Mouse (Mus musculus): Measurements from ENCODE around the gene Xndc1. TPM values are rescaled to one million over a fixed set of nuclear protein-coding genes. Genes with fewer than 3 reads are reported as not detected.

The Xndc1 gene
- polyA plus RNA-seq, 1 experiment from 2014 or later, result 34.4 TPM

DNA sequence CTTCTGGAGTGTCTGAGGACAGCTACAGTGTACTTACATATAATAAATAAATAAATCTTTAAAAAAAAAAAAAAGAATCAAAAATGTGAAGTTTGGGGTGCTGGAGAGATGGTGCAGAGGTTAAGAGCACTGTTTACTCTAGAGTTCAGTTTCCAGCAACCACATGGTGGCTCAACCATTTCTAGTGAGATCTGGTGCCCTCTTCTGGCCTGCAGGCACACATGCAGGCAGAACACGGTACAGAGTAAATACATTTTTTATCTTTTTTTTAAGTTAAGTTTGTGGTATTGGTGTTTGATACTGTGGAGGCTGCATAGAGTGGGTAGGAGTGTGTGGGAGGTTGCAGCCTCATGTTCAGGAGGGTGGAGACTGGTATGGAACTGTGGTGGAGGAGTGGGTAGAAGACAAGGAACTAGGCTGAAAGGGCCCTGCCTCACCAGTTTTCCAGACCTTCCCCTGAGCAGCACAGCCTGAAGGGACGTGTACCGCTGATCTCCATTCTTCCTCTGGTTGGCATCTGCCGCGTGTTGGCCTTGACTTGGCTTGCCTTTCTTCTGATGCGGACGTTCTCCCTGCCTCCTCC, 11.5 kb downstream of the Xndc1 start:
- Histone ChIP-seq H3K4me3 (ENCODE audit: low read length) (no peak overlapping the region), H3K27me3 (ENCODE audit: insufficient read depth, low read length) (no peaks in the 10 kb centered on the region), H3K9ac (replicated peaks; ENCODE audit: low read length) (no peak overlapping the region), H3K27ac (ENCODE audit: low read length) (no peak overlapping the region), H3K36me3 (ENCODE audit: insufficient read depth, low read length) (peaks cover 68% of the 10 kb centered on the region), H3K4me1 (ENCODE audit: insufficient read depth, low read length) (no peaks in the 10 kb centered on the region), H3K4me2 (replicated peaks; ENCODE audit: low read depth, low read length) (no peak overlapping the region), H3K9me3 (ENCODE audit: low read length) (no peaks in the 10 kb centered on the region)
- WGBS, result 84% methylated on average over 7 of the region's 7 CpGs
- 0 out of 2 replicates have a peak, but pooled peaks have one; percentile 35 for ATAC-seq (ENCODE audit: low FRiP score, low TSS enrichment)

GRCm38 (mm10) chr7:102078517-102078916, 13.2 kb downstream of the Xndc1 start:
- Histone ChIP-seq H3K36me3 (ENCODE audit: insufficient read depth, low read length) (peaks cover 75% of the 10 kb centered on the region), H3K4me2 (replicated peaks; ENCODE audit: low read depth, low read length) (no peak overlapping the region), H3K9ac (replicated peaks; ENCODE audit: low read length) (no peak overlapping the region), H3K4me3 (ENCODE audit: low read length) (no peak overlapping the region), H3K27me3 (ENCODE audit: insufficient read depth, low read length) (no peaks in the 10 kb centered on the region), H3K9me3 (ENCODE audit: low read length) (no peaks in the 10 kb centered on the region), H3K27ac (ENCODE audit: low read length) (no peak overlapping the region), H3K4me1 (ENCODE audit: insufficient read depth, low read length) (no peaks in the 10 kb centered on the region)
- ATAC-seq (ENCODE audit: low FRiP score, low TSS enrichment), result no peak
- WGBS, result 76% methylated on average over 7 of the region's 7 CpGs

- no peaks in the 10 kb centered on the region for H3K27me3 ChIP-seq (ENCODE audit: insufficient read depth, low read length)
- WGBS, result 85% methylated on average over 8 of the region's 8 CpGs
- H3K4me1 ChIP-seq (ENCODE audit: insufficient read depth, low read length), result no peaks in the 10 kb centered on the region
- H3K36me3 ChIP-seq (ENCODE audit: insufficient read depth, low read length), result peaks cover 72% of the 10 kb centered on the region
- no peak overlapping the region for H3K27ac ChIP-seq (ENCODE audit: low read length)
- no peak overlapping the region for H3K4me3 ChIP-seq (ENCODE audit: low read length)
- no peak overlapping the region for H3K4me2 ChIP-seq (replicated peaks; ENCODE audit: low read depth, low read length)
- H3K9ac ChIP-seq (replicated peaks; ENCODE audit: low read length), result no peak overlapping the region
- H3K9me3 ChIP-seq (ENCODE audit: low read length), result no peaks in the 10 kb centered on the region
- no peak for ATAC-seq (ENCODE audit: low FRiP score, low TSS enrichment)
Measured at GRCm38 (mm10) chr7:102080311-102080710, 15.0 kb downstream of the Xndc1 start.

DNA sequence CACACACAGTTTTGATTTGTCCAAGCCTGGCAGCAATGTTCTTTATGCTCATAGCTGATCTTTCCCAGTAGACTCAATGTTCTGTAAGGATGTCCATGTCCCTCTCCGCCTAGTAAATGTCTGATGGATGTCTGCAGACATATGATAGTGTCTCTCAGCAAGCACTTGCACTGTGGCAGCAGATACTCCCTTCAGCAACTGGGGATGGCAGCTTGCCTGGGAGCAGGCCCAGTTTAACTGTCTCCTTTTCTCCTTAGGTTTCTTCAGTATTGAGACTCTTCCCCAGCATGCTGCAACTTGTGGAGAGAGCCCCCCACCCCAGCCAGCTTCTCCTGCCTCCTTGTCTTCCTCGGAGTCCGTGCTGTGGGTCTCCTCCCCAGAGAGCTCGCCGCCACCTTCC, 16.5 kb downstream of the Xndc1 start:
- 95% methylated on average over 5 of the region's 5 CpGs for WGBS
- no peak overlapping the region for H3K4me2 ChIP-seq (replicated peaks; ENCODE audit: low read depth, low read length)
- no peak overlapping the region for H3K4me3 ChIP-seq (ENCODE audit: low read length)
- no peaks in the 10 kb centered on the region for H3K9me3 ChIP-seq (ENCODE audit: low read length)
- H3K4me1 ChIP-seq (ENCODE audit: insufficient read depth, low read length), result no peaks in the 10 kb centered on the region
- no peak overlapping the region for H3K27ac ChIP-seq (ENCODE audit: low read length)
- H3K27me3 ChIP-seq (ENCODE audit: insufficient read depth, low read length), result no peaks in the 10 kb centered on the region
- ATAC-seq (ENCODE audit: low FRiP score, low TSS enrichment), result no peak
- H3K9ac ChIP-seq (replicated peaks; ENCODE audit: low read length), result no peak overlapping the region
- H3K36me3 ChIP-seq (ENCODE audit: insufficient read depth, low read length), result peaks cover 63% of the 10 kb centered on the region

GRCm38 (mm10) chr7:102082816-102083215, 17.5 kb downstream of the Xndc1 start, which contains the start of gene Trpc2:
Trpc2 (plus strand) TSS chr7:102083116.
- no peaks in the 10 kb centered on the region for H3K27me3 ChIP-seq (ENCODE audit: insufficient read depth, low read length)
- no peaks in the 10 kb centered on the region for H3K9me3 ChIP-seq (ENCODE audit: low read length)
- peaks cover 53% of the 10 kb centered on the region for H3K36me3 ChIP-seq (ENCODE audit: insufficient read depth, low read length)
- no peak within 1 kb of the TSS for H3K27ac ChIP-seq (ENCODE audit: low read length)
- WGBS, result 90% methylated on average over 5 of the region's 5 CpGs
- no peaks in the 10 kb centered on the region for H3K4me1 ChIP-seq (ENCODE audit: insufficient read depth, low read length)
- ATAC-seq (ENCODE audit: low FRiP score, low TSS enrichment), result no peak
- H3K4me2 ChIP-seq (replicated peaks; ENCODE audit: low read depth, low read length), result no peak within 1 kb of the TSS
- H3K9ac ChIP-seq (replicated peaks; ENCODE audit: low read length), result no peak within 1 kb of the TSS
- no peak within 1 kb of the TSS for H3K4me3 ChIP-seq (ENCODE audit: low read length)

DNA sequence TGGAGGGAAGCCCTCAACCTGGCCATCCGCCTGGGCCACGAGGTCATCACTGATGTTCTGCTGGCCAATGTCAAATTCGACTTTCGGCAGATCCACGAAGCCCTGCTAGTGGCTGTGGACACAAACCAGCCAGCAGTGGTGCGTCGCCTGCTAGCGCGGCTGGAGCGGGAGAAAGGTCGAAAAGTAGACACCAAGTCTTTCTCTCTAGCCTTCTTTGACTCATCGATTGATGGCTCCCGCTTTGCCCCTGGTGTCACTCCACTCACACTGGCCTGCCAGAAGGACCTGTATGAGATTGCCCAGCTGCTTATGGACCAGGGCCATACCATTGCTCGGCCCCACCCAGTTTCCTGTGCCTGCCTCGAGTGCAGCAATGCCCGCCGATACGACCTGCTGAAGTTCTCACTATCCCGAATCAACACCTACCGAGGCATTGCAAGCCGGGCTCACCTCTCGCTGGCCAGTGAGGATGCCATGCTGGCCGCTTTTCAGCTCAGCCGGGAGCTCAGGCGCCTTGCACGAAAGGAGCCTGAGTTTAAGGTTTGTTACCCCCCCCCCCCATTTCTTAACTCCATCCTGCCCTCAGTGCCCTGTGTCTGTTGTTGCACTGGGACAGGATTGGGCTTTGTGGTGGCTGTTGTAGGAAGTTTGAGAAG, 18.9 kb downstream of the Xndc1 start:
- ATAC-seq (ENCODE audit: low FRiP score, low TSS enrichment), result no peak
- WGBS, result 88% methylated on average over 26 of the region's 26 CpGs
- Histone ChIP-seq H3K4me2 (replicated peaks; ENCODE audit: low read depth, low read length) (no peak overlapping the region), H3K27ac (ENCODE audit: low read length) (no peak overlapping the region), H3K4me1 (ENCODE audit: insufficient read depth, low read length) (no peaks in the 10 kb centered on the region), H3K4me3 (ENCODE audit: low read length) (no peak overlapping the region), H3K27me3 (ENCODE audit: insufficient read depth, low read length) (no peaks in the 10 kb centered on the region), H3K9me3 (ENCODE audit: low read length) (no peaks in the 10 kb centered on the region), H3K36me3 (ENCODE audit: insufficient read depth, low read length) (peaks cover 52% of the 10 kb centered on the region), H3K9ac (replicated peaks; ENCODE audit: low read length) (no peak overlapping the region)

DNA sequence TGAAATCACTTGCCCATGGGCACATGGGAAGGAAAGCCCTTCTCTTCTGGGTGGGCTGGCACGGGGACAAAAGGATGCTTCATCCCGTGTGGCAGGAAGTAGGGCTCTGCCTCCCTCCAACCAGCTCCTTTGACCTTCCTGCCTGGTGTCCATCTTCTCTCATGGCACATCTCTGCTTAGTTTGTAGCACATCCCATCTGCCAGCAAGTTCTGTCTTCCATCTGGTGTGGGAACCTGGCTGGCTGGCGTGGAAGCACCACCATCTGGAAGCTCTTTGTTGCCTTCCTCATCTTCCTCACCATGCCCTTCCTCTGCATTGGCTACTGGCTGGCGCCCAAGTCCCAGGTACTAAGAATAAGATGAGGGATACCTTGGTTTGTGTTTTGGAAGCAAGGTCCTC, 22.0 kb downstream of the Xndc1 start:
- Histone ChIP-seq H3K4me3 (ENCODE audit: low read length) (no peak overlapping the region), H3K9me3 (ENCODE audit: low read length) (no peaks in the 10 kb centered on the region), H3K4me2 (replicated peaks; ENCODE audit: low read depth, low read length) (no peak overlapping the region), H3K36me3 (ENCODE audit: insufficient read depth, low read length) (peaks cover 28% of the 10 kb centered on the region), H3K27ac (ENCODE audit: low read length) (no peak overlapping the region), H3K4me1 (ENCODE audit: insufficient read depth, low read length) (no peaks in the 10 kb centered on the region), H3K9ac (replicated peaks; ENCODE audit: low read length) (no peak overlapping the region), H3K27me3 (ENCODE audit: insufficient read depth, low read length) (no peaks in the 10 kb centered on the region)
- 86% methylated on average over 4 of the region's 4 CpGs for WGBS
- ATAC-seq (ENCODE audit: low FRiP score, low TSS enrichment), result no peak

DNA sequence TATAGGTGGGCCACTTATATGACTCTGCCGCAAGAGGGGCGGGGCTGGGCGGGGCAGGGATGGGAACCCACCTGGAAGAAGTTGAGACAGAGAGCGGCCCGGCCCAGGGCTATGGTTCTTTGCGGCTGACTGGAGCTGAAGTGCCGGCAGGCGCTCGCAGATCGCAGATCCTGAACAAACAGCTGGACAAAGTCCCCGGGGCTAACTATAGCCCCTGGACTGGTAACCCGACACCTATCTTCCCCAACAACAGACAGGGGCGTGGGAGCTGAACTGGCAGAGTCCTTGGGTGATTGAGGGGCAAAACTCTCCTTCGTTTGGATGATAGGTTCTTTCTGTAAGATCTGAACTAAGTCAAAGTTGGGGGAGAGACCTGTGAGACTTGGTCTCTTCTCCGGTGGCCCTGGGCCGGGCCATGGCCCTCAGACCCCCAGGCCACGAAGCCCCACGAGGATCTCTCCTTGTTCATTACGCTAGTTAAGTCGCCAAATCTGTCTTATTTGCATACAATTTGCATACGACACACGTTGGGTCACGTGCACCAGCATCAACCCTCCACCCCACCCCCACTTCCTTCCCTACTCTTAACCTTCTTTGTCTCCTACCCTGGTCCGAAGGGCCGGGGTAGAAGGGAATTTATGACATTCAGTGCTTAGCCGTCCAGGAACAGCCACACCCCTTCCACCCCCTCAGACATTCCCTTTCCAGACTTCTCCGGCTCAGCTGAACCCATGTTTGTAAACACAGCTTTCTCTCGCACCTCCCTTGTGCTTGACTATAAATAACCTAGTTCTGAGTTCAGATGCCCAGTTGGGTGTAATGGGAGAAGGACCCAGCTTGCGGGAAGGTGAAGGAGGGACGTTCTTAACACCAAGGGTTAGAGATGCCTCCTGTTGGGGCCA, 34.7 kb downstream of the Xndc1 start:
- Histone ChIP-seq H3K9me3 (ENCODE audit: low read length) (no peaks in the 10 kb centered on the region), H3K9ac (replicated peaks; ENCODE audit: low read length) (peak overlapping the region; percentile 54), H3K27me3 (ENCODE audit: insufficient read depth, low read length) (0 out of 2 replicates have a peak, but pooled peaks cover 3% of the 10 kb centered on the region), H3K4me2 (replicated peaks; ENCODE audit: low read depth, low read length) (peak overlapping the region; percentile 69), H3K4me3 (ENCODE audit: low read length) (peak overlapping the region; percentile 44), H3K27ac (ENCODE audit: low read length) (peak overlapping the region; percentile 69), H3K36me3 (ENCODE audit: insufficient read depth, low read length) (no peaks in the 10 kb centered on the region), H3K4me1 (ENCODE audit: insufficient read depth, low read length) (peaks cover 25% of the 10 kb centered on the region)
- 2% methylated on average over 30 of the region's 30 CpGs for WGBS
- ATAC-seq (ENCODE audit: low FRiP score, low TSS enrichment), result peak; percentile 83

DNA sequence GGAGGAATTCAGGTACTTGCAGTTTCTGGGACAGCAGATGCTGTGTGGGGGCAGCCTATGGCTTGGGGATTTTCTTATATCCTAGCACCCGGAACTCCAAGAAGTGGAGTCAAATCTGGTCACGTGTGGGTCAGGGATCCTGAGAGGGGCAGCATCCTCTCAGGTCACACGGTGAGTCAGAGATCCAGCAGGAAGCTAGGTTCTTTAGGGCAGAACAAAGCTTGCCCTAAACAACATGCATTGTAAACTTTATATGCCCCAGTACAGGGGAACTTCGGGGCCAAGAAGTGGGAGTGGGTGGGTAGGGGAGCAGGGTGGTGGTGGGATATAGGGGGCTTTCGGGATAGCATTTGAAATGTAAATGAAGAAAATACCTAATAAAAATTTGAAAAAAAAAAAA, 35.6 kb downstream of the Xndc1 start:
- Histone ChIP-seq H3K9me3 (ENCODE audit: low read length) (no peaks in the 10 kb centered on the region), H3K36me3 (ENCODE audit: insufficient read depth, low read length) (no peaks in the 10 kb centered on the region), H3K27me3 (ENCODE audit: insufficient read depth, low read length) (0 out of 2 replicates have a peak, but pooled peaks cover 3% of the 10 kb centered on the region), H3K4me3 (ENCODE audit: low read length) (no peak overlapping the region), H3K9ac (replicated peaks; ENCODE audit: low read length) (no peak overlapping the region), H3K4me2 (replicated peaks; ENCODE audit: low read depth, low read length) (no peak overlapping the region), H3K27ac (ENCODE audit: low read length) (peak overlapping the region; percentile 69), H3K4me1 (ENCODE audit: insufficient read depth, low read length) (peaks cover 25% of the 10 kb centered on the region)
- no peak for ATAC-seq (ENCODE audit: low FRiP score, low TSS enrichment)
- WGBS, result 33% methylated on average over 5 of the region's 5 CpGs

Data from kidney, embryonic 16.5 days (tissue).